Mouse (Mus musculus) neutrophil, adult 5-6 weeks (primary cell): ENCODE measurements around the gene Mastl. TPM values are rescaled to one million over a fixed set of nuclear protein-coding genes. Genes with fewer than 3 reads are reported as not detected.

Experiments used
- ATAC-seq: fragments of 151-379, 151-347 bp; 2 replicates; pipeline ENCODE4 v1.8.0; 2017; ENCODE audit warnings: mild to moderate bottlenecking, moderate TSS enrichment; ENCODE audit not compliant: insufficient number of reproducible peaks, poor library complexity, low FRiP score, severe bottlenecking; ENCODE audit errors: extremely low read depth
- total RNA-seq: library from RNA; stranded (forward); fragments of 200-1000 nt; gene quantifications from 2 replicates; pipeline ENCODE4 v1.2.3, GENCODE M21; 2017

Mastl gene
- total RNA-seq, result 0.23 and 0.74 TPM in 2 replicates

DNA sequence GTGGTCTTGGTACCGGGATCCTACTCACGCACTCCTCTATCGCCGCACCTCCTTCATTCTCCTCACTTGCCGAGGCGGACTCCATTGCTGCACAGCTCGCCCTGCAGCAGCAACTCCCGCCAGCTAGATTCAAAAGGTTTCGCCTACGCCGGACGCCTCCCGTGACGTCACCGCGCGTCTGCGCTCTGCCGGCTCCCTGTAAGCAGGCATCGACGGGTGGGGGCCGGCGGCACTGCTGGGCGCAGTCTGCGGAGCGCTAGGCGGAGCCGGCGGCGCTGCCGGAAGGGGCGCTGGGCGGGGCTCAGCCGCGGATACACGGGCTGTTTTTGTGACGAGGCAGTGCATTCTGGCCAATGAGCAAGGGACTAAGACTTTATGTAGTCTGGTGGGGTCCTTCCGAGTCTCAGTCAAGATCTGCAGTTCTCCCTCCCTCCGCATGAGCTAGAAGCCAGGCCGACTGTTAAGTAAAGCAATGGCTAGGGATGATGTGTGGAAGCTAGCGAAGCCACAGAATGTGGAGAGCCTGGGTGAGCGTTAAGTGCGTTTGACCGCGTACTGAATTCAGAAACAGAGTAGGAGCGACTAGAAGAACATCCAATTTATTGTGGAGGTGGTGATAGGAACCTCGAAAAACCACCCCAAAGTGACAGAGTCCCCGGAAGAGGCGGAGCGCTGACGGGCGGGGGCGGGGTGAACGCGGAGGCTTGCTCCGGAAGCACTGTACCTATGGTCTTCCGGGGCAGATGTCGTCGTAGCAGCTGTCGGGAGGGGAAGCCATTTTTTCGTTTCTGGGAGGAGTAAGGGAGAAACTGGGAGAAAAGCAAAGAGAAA, at the start of gene Mastl, which contains the start of gene Yme1l1:
TSS of gene Mastl (minus strand) at position 248 of the 831 bp plus-strand sequence.
TSS of gene Yme1l1 (plus strand) at position 593 of the 831 bp plus-strand sequence.
- ATAC-seq, result peak; percentile 87

DNA sequence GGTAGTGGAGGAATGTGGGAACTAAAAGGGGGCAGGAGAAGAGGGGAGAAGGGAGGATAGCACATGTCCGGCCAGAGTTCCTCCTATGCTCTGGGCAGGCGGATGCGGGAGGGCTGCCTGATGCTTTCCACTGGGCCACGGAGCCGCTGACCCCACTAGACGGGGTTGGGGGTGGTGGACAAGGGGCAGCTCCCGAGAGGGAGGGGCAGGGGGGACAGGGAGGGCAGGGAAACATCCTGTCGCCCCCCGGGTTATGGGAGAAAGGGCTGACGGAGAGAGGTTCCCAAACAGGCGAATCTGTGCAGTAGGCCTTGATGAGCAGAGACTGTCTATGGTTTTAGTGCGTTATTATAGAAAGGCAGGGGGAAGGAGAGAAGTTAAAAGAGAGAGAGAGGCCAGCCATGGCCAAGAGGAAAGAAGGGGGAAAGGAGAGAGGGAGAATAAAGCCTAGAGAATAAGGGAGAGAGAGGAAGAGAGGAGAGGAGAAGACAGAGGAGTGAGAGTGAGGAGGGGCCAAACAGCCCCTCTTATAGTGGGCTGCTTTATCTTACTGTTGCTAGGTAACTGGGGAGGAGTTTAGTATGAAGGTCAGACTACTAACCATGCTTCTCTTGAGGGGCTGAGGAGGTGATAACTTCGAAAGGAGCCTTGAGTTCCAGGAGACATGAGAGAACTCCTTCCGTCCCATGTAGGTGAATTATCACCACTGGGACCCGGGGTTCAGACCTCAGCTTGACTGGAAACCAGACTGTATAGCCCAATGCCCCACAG, 47.3 kb upstream of the Mastl start:
- ATAC-seq, result no peak

DNA sequence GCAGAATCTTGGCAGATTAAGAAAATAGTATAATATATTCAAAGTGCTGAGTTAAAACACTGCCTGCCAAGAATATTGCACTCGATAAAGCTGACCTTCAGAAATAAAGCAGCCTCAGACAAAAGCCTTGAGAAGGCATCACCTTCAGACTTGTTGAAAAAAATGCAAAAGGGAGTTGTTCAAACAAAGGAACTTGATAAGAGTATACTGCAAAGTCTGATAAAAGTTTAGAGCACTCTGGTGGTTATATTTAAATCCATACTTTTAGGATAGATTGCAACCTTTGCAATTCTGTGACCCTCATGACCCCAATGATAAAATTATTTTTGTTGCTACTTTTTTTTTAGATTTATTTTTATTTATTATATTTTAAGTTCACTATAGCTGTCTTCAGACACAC, 45.2 kb upstream of the Mastl start:
- ATAC-seq, result no peak

DNA sequence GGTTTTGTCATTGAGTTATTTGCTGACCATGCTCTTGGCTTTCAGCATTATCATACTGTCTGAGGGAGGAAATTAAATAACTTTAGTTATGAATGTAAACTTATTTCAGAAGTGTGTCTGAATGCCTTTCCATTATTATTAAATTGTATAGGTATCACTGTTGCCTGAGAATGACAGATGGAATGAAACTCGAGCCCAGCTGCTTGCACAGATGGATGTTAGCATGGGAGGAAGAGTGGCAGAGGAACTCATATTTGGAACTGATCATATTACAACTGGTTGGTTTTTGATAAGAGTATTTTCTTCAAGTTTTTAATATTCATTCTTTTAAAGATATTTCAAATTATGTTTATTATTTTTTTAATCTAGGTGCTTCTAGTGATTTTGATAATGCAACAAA, 38.5 kb upstream of the Mastl start:
- ATAC-seq, result no peak

DNA sequence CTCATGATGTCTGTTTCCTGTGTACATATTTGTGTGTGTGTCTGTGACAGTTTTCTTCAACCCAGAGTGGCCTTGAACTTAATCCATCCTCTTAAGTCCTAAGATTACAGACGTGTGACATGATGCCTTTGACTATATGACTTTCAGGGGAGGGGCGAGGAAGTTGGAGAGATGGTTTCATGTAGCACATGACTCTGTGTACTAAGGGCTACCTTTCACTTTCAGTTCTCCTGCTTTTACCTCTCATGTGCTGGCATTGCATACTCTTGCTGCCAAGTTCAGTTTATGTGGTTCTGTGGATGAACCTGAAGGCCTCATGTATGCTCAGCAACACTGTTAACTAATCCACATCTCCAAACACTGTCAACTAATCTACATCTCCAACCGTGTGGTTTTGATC, 16.5 kb upstream of the Mastl start:
- no peak for ATAC-seq

DNA sequence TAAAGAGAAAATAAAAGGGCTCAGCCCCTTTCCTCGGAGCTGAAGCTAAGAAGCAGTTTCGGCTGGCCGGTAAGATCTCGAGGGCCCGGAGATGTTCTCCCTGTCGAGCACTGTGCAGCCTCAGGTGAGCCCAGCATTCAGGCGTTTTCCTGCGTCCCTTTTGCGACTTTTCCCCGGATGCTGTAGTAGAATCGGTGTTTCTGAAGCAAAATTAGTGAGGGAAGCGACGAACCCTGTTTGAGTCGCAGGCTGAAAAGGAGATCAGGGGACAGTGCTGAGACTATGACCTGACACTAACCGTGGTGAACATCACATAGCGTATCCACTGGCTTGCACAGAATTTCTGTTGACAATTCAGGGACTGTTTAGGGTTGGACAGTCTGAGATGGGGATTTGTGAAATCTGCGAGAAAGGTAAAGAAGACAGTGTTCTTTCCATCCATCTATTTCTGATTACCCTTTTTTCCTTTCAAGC, 821 bp upstream of the Mastl start:
- no peak; the same call in 1 of the 2 replicates for ATAC-seq

DNA sequence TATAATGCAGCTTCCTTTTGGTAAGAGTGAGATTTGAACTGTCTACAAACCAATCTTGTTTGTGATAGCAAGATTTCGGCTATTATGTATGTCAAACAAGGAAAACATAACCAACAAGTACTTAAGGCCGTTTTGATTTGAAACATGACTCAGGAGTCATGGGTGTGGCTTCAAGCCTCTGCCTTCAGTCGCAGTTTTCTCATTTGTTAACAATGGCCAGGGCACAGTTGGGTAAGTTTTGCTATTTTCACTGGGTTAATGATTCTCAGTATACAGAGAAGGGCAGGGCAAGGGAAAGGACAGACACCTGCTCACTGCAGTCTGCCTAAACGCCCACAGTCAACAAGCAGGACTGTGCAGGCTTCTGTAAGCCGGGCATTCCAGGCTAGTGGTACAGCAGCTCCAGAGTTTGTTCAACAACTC, 614 bp downstream of the Mastl start:
- no peak for ATAC-seq

DNA sequence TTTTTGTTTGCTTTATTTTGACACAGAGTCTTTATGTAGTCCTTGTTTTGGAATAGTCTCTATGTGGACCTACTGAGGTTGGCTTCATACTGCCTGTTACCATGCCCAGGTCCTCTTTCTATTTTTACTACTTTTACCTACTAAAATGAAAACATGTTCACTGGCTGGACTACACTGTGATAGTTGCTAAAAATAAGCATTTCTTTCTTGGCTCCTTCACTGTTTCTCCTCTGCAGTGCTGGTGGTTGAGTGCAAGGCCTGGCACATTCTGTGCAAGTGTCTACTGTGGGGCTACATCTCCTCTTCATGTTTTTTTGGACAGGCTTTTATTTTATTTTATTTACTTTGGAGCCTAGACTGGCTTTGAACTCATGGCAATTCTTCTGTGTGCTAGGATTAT, 36.3 kb downstream of the Mastl start:
- ATAC-seq, result no peak

DNA sequence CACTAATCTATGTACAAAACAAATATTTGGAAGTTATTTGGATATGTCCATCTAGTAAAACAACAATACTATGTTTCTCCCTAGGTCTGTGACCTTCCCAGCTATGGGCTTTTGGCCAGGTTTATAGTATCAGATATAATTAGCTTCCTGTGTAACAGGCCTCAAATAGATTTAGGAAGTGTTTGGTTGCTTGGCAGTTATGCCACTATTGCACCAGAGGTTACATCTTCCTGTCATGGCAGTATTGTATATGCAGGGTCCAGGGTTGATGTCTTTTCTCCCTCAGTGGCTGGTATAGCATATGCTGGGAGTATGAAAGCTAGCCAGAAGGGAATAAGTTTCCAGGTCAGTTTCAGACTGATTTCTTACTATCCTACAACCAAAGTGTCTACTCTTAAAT, 53.6 kb downstream of the Mastl start:
- ATAC-seq, result no peak

DNA sequence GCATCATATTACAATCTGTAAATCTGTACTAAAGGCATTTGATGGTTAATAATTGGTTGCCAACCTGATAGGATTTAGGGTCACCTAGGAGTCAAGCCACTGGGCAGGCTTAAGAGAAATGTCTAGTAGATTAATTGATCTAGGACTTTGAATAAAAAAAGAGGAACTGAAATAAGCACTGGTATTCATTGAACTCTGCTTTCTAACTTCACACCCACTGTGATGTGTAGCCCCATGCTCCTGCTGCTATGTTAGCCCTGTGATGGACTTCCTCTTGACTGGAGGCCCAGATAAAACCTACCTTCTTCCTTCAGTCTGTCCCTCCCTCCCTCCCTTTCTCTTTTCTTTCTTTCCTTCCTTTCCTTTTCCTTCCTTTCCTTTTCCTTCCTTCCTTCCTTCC, 58.8 kb downstream of the Mastl start:
- peak; percentile 75 for ATAC-seq

DNA sequence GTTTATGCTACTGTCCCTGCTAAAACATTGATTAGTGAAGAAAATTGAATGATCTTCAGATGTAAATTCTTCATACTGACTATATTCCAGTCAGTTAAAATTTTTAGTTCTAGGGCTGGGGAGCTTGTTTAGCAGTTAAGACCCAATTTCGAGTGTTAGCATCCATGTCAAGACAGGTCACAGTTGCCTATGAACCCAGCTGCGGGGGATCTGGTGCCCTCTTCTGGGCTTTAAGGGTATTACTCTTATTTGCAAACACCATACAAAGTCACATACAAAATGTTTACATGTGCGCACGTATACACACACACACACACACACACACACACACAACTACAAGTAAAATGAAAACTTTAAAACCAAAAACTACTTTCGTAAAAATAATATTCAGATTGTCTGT, 63.6 kb downstream of the Mastl start:
- ATAC-seq, result peak; percentile 79

DNA sequence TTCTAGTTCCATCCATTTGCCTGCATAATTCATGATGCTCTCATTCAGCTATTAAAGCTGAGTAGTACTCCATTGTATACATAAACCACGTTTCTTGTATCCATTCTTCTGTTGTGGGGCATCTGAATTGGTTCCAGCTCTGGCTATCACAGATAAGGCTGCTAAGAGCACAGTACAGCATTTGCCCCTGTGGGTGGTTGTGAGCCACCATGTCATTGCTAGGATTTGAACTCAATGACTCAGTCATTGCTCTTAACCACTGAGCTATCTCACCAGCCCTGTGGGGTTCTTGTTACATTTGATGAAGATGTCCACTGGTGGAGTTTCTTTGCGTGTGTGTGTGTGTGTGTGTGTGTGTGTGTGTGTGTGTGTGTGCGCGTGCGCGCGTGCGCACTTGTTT, 71.3 kb downstream of the Mastl start:
- no peak for ATAC-seq

DNA sequence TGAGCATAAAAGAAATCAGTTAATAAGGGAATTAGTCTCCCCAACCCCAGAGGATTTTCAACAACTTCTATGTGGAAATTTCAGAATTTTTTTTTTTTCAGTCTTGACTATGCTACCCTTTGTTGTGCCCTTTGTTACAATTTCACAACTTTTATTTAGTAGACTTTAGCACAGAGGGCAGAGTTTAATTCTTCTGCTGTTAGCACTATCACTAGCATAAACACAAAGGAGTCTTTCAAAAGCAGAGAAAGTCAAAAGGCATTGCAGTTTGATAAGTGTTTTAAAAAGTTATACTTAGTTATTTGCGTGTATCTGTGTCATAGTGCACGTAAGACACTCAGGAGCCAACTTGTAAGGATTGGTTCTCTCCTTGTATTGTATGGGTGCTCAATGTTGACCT, 77.2 kb downstream of the Mastl start:
- ATAC-seq, result no peak

DNA sequence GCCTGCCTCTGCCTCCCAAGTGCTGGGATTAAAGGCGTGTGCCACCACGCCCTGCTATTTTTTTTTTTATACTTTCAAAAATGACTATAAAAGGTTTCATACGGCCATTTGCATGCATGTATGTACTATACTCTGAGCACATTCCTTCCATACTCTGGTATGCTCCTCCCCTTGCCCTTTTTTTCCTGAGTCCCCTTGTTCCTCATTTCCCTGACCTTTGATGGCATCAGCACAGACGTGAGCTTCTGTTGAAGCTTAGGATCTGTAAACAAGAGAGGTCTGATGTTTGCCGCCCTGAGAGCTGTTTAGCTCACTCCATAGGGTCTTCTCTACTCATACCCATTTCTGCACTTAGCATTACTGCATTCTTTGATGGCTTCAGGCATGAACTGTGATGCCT, 78.1 kb downstream of the Mastl start:
- ATAC-seq, result no peak

DNA sequence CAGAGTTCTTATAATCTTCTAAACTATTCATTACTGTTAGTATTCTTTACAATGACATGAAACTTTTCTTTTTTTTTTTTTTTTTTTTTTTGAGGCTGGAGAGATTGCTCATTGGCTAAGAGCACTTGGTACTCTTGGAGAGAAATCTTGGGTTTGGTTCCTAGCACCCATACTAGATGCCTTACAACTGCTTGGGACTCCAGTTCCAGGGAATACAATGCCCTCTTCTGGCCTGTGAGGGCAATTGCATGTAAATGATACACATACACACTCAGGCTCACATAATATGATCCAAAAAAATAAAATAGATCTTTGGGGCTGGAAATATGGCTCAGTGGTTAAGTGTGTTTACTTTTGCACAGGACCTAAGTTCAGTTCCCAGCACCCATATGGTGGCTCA, 79.0 kb downstream of the Mastl start:
- ATAC-seq, result no peak

DNA sequence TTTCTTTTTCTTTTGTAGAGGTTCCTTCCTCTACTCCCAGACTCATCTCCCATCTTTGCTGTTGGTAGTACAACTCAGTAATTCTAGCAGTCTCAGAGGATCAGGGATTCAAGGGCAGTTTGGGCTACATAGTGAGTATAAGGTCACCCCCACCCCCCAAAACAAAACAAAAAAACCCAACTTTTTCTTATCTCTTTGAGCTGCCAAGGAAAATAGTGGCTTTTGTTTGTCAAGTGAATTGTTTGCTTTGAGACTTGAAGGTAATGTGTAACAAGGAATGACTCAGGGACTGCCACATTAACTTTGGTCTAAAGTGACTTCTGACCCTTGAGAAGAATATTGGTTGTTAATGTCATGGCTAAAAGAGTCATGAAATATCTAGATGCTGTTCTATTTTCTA, 80.0 kb downstream of the Mastl start:
- ATAC-seq, result no peak

DNA sequence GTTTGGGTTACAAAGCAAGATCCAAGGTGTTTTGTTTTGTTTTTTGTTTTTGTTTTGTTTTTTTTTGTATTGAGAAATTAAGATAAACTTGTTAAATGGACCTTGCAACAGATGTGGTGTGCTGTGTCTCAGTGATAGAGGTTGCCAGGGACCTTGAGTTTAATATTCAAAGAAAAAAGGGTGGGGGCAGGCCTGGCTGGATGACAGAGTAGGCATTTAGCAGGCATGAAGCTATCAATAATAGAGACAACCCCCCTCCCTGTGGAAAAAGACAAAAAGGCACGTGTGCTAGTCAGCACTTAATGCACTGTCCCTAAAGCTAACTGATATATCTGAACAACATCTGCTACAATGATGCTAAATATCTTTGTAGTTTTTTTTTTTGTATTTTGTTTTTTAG, 84.4 kb downstream of the Mastl start:
- no peak for ATAC-seq

DNA sequence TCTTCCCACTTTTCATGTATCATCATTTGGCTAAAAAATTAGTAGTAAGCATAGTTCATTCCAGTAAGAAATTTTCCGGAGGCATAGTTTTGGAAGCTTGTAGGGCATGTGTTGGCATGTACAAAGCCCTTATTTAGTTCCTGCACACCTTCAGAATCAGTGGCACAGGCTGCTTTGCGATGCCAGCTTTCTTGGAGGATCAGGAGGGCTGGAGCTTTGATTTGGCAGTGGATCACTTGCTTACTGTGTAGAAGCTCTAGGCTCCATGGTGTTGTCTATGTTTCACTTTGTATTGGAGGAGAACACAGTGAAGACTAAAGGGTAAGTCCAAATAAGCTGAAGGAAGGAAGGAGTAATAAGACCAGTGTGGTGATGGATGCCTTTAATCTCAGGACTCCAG, 85.3 kb downstream of the Mastl start:
- ATAC-seq, result no peak

DNA sequence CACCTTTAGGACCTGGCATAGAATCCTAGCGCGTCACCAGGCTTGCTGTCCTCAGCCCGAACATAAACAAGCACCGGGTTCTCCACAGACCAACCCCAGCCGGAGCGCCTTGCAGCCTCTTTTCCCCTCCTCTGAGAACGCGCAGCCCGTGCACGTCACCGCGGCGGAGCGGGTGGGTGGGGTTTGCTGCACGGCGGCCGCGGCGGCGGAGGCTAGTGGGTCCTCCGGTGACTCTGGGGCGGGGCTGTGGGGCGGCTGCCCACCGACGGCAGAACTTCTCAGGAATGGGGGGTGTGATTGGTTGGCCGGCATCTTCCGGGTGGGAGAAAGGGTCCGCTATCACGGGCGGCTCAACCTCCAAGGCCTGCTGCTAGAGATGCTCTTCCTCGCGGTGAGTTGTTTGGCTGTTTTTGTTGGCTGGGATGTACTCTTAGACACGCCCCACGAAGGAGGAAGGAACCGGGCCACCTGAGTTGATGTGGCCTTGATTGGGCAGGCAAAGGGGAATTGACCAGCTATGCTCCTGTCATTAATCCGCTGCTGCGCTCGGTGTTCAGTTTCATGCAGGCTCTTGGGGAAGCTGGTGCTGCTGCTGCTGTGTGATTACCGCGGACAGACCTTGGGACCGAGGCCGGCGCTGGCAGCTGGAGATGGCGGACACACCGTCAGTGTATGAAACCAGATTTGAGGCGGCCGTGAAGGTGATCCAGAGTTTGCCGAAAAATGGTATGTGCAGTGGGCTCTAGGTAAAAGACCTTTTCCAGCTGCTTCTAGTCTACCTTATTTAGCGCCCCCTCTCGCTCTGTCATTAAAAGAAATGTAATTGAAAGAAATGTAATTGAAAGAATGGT, 86.7 kb downstream of the Mastl start:
- ATAC-seq, result peak; percentile 74
